Mouse (Mus musculus): ENCODE results near the gene Nr2c2ap. TPM values are rescaled to one million over a fixed set of nuclear protein-coding genes. Genes with fewer than 3 reads are reported as not detected.

The Nr2c2ap gene
- 10 to 100 TPM; 25.4 to 30.5 TPM for total RNA-seq (2021)

- DNase-seq = peak; percentile 72 to 80
Measured at GRCm38 (mm10) chr8:70131166-70131883, at the start of gene Nr2c2ap. Nr2c2ap (plus strand) TSS chr8:70131333.

- no peak for DNase-seq
Measured at GRCm38 (mm10) chr8:70081976-70082375, 49.2 kb upstream of the Nr2c2ap start.

DNA sequence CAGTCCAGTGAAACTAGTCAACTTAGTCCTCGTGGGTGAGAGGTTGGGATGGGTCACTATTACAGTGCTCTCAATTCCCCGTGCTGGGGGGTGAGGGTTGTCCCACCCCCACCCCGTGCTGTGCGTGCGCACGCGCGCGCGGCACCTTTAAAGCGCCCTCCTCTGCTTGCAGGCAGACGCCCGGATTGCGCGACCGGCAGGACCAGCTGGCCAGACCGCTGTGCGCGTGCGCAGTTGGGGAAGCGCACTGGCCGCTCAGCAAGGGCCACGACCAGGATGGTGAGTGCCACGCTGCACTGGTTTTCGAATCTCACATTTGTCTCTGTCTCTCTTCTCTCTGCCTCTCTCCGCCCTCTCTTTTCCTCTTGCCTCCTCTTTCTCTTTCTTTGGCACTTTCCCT is 47.8 kb upstream of the Nr2c2ap start, which contains the start of gene Hapln4:
Hapln4 (plus strand) TSS at position 173 of the 400 bp plus-strand sequence.
- DNase-seq = peak in 1 of 2 experiments; percentile 53

DNA sequence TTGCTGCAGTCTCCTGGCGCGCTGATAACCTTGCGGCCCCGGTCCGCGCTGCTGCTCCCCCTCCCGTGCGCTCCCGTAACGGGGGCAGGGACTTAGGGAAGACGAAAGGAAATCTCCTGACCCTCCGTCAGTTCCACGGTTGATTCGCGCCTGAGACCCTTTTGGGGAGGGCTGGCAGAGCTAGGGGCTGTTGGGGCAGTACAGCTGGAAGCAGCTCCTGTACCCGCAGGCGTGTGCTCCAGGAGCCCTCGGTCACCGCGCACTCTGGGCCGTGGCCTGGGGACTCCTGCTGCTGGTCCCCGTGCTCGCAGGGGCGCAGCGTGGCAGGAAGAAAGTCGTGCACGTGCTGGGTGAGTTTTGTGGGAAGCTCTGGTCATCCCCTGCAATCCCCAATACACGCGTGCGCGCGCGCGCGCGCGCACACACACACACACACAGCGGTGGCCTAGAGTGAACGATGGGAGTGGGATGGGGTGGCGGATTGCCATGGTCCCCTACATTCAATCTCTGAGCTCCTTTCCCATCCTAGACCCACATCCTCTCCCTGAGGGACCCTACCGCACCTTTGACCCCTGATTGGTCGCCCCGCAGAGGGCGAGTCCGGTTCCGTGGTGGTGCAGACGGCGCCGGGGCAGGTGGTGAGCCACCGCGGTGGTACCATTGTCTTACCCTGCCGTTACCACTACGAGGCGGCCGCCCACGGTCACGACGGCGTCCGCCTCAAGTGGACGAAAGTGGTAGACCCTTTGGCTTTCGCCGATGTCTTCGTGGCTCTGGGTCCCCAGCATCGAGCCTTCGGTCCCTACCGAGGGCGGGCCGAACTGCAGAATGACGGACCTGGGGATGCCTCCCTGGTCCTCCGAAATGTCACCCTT is 46.7 kb upstream of the Nr2c2ap start:
- no peak for DNase-seq

GRCm38 (mm10) chr8:70086151-70086550 is 45.0 kb upstream of the Nr2c2ap start:
- DNase-seq = no peak

DNA sequence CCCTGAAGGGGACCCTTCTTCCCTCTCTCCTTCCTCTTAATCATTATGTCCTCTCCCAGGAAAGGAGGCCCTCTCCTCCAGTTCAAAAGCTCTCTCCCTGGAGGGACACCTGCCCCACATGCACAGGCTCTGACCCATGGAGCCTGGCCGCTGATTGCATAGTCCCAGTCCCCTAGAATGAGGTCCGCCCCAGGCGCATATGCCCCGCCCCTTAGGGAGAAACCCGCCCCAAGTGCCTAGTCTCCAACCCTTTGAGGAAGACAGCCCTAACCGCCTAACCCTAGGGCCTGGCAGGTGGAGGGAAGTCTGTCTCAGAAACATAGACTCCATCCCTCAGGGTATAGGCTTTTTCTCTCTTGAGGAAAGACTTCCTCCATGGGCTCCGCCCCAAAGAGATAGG is 43.9 kb upstream of the Nr2c2ap start:
- DNase-seq = no peak

DNA sequence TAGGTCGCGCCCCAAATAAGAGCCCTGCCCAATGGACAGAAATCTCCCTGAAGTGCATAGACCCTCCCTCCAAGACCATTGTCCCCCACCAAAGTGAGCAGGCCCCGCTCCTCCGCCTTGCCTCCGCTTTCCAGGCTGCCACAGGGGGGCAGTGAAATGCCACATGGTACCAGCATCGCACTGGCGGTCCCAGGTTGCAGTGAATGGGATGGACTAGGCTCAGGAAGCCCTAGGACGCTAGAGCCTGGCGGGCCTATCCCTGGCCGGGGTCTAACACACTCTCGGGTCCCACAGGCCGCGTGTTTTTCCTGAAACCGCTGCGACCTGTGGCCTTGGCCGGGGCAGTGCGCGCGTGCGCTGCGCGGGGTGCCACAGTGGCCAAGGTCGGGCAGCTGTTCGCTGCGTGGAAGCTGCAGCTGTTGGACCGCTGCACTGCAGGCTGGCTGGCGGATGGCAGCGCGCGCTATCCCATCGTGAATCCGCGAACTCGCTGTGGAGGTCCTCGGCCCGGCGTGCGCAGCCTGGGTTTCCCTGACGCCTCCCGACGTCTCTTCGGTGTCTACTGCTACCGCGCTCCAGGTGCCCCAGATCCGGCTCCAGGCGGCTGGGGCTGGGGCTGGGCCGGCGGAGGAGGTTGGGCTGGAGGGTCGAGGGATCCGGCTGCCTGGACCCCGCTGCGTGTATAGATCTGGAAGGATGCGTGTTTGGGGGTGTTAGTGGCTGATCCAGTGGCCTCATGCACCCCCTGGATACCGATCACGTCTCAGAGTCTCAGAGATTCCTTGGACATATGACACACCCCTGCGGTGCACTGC is 43.1 kb upstream of the Nr2c2ap start:
- peak; percentile 72 to 75 for DNase-seq

- no peak for DNase-seq
Measured at GRCm38 (mm10) chr8:70089296-70089960, 41.7 kb upstream of the Nr2c2ap start.

DNA sequence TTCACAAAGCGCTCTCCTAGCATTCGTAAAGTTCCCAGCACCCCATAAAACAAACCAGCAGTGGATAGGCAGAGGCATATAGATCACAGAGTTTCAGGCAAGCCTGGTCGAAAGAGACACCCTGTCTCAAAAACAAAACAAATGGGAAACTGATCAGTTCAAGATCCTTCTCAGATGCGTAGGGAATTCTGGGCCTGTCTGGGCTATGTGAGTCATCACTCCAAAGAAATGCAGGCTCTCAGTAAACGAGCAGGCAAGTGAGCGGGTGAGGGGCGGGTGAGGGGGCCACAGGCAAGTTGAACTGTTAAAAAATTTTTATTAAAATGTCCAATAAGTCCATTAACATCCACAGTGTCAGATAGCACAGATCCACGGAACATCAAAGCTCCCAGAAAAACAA is 38.3 kb upstream of the Nr2c2ap start:
- no peak for DNase-seq

- DNase-seq = no peak
Measured at GRCm38 (mm10) chr8:70099276-70099675, 31.9 kb upstream of the Nr2c2ap start.

DNA sequence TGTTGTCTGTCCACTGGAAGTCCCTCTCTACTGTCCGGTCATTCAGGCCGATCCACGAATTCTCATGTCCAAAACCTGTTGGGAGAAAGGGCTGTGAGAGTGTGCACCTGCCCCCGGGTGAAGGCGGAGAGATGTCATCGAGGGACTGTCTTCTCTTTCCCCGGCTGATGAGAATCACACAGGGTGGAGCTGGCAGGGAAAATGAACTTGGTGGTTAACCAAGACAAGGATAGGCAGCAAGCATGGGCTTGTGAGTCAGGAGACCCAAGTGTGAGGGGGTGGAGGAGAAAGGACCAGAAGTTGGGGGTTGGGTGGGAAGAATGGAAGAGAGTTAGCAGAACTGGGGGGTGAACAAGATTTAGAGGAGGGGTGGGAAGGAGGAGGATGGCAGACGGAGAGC is 30.9 kb upstream of the Nr2c2ap start:
- DNase-seq = no peak

GRCm38 (mm10) chr8:70104506-70104905 is 26.6 kb upstream of the Nr2c2ap start:
- no peak for DNase-seq

- no peak for DNase-seq
Measured at GRCm38 (mm10) chr8:70104922-70105321, 26.2 kb upstream of the Nr2c2ap start.

DNA sequence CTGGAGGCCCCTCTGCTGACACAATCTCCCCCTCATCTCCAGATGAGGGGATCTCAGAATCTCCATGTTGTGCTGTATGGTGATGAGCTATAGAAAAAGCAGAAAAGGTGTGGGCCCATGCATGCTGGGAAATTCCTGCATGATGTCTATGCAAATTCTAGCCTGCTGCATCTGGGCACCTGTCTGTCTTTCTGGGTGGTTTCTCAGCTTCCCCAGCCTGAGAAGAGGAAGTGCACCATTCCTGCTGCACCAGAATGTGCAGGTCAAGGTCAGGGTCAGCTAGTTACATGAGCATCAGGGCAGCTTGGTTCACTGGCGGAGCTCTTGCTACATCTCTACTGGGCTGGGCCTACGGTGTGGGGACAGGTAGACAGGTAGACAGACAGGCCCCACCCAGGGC is 20.7 kb upstream of the Nr2c2ap start:
- DNase-seq = no peak

DNA sequence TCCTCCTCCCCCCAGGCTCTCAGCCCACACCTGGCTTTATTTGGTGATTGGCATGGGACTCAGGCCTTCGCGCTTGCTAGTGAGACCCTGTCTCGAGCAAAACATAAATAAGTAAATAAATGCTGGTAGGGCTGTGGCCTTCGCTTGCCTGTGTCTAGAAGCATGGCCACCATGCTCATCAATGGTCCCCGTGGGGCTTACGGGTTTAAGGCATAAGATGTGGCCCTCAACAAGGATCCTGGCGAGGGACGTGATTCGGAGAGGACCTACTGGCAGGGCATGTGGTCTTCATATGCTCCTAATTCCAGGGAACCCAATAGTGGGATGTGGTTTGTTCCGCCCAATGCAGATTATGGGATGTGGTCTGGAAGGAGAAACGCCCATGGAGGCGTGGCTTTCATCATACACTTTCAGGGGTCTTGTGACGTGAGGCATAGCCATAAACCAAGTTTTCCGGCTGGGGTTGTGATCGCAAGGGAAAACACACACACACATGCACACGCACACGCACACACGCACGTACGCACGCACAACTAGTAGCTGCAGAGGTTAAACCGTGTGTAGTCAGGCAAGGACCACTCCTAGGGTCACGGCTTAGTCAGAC is 19.8 kb upstream of the Nr2c2ap start:
- DNase-seq = no peak

- DNase-seq = no peak
Measured at GRCm38 (mm10) chr8:70112401-70113016, 18.6 kb upstream of the Nr2c2ap start.

DNA sequence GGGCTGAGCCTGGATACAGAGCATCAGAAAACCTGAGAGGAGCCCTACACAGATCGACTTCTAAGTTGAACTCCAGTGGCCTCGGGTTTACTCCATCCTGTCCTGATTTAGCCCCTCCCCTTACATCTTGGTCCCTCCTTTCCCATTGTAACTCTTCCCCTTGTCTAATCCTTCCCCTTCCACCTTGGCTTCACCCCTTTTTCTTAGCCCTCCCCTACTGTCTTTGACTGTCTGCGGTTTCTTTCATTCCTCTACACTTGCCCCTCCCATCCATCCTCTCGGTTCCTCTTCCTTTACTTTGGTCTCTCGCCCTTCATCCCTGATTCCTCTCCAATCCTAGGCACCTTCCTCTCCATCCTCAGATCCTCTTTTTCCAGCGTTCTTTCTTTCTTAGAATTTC is 16.6 kb upstream of the Nr2c2ap start:
- DNase-seq = no peak

DNA sequence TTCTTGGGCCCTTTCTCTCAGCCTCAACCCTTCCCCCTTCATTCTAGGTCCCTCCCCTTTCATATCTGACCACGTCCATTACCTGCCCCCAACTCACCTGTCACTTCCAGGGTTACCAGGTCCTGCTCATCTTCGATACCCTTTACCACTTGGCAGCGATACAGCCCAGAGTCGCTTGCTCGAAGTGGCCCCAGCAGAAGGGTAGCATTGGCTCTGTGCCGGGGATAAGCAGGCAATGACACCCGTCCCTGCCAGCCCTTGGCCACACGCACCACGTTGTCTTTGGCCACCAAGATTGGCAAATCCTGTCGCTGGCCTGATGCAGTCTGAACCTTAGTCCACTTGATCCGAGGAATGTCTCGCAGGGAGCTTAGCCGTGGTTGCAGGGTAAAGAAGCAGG is 16.2 kb upstream of the Nr2c2ap start:
- no peak for DNase-seq

DNA sequence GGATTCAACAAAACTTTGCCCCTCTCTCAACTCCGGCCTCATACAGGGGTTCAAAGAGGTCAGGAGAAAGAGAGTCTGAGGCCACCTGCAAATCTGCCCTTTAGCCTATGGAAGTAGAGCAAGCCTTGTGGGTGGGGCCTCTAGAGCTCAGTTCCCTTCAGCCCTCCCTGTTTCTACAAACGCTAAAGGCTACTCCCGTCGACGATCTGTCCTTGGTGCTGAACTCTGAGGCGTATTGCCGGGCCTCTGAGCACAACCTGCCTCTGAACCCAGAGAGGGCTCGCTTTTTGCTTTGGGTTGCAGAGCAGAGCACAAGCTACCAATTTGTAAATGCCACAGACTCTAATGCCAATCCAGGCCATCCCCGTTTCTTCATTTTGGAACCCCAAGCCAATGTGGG is 13.5 kb upstream of the Nr2c2ap start:
- DNase-seq = no peak

DNA sequence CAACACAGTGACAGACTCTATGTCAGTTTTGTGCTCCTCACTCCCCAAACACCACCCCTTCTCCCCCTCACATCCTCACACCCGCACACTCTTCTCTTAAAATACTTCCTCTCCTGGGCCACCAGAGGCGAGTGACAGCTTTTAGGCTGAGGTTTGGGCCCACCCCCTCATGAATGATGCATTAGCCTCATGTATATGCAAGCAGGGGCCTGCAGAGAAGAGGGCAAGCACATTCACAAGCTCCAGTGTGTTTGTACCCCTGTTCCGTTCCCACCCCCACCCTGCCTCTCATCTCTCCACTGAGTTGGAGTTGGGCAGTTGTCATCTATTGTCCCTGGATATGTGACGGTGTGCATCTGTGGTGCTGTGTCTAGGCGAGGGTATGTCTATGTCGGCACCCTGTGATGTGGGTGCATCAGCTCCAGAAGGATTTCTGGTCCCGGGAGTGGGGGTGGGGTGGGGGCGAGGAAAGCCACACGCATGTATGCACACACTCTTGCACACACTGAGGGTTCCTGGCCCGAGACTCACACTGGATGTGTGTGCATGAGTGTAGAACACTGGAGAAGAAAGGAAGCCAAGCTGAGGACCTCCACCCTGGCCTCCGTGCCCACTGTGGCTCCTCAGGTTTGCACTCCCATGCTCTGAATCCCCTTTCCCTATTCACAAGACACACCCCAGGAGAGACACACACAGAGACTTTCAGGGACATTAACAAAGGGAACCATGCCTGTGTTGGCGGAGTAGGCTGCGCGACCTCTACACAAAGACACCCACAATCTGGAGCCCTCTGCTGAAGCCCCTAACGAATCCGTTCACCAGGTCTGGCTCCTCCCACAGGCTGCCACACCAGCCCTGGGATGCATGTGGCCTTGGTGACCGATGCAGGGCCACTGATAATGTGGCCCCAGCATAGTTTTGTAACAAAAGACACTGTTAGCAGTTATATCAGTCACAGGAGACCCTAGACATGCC is 12.1 kb upstream of the Nr2c2ap start:
- peak; percentile 54 to 62 for DNase-seq

All from layer of hippocampus, postnatal 36 days (tissue).